Mouse (Mus musculus): ENCODE data around the gene Elmsan1.
"Not testable (repeated sequence)": the region's sequence is repeated elsewhere in the genome, so short reads cannot be mapped to it uniquely, and the experiment has no call there.

The Elmsan1 gene

DNA sequence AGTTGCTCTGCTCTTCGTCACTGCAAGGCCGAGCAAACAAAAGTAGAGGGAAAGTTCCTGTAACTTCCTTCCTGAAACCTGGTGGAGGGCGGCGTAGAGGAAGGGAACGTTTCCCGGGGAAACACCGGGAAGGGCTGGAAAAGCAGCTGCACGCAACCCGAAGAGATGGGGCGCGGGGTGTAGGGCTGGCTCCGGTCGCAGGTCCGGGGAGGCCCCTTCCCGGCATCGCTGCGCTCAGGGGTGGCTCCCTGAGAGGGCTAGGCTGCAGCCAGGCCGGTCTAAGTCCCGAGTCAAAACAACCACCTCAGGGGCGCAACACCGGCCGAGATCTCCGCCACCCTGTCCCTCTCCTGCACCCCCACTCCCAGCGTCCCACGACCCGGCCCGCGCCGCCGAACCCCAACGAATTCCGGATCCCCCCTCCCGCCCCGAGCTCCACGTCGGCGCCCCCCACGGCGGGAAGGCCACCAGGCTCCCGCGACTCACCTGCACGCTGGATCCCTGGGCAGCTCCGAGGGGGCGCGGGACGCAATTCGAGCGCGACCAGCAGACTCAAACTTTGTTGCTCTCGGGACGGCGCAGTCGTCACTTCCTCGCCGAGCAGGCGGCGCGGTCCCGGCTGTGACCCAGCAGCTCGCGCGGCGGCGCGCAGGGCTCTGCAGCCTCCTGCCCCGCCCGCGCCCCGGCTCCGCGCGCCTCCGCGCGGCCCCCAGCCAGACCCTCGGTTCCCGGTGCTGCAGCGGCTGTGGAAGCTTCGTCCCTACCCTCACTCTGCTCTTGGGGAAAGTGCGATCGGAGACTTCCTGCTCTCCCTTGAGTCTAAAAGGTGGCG is at the start of gene Elmsan1:
TSS of gene Elmsan1 (minus strand) at position 593 of the 832 bp plus-strand sequence.
- peak; percentile 67 for DNase-seq (ENCODE audit: low spot score)

DNA sequence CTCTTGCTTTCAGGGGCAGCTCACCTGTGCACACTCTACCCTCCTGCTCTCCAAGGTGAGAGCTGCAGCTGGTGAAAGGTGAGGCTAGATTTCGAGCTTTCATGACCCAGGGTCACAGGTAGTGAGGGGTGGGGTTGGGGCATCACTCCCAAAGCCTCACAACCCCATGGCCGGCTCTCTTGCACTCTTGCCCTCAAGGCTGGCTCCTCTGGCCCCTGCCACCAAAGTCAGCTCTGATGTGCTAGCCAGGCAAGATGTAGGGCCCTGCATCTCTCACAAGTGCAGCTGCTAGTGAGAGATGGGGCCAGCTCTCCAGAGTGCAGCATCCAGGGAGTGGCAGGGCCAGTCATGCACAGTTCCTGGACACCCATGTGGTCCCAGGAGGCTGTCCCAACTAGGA is 48.6 kb upstream of the Elmsan1 start:
- no peak for DNase-seq (ENCODE audit: low spot score)

DNA sequence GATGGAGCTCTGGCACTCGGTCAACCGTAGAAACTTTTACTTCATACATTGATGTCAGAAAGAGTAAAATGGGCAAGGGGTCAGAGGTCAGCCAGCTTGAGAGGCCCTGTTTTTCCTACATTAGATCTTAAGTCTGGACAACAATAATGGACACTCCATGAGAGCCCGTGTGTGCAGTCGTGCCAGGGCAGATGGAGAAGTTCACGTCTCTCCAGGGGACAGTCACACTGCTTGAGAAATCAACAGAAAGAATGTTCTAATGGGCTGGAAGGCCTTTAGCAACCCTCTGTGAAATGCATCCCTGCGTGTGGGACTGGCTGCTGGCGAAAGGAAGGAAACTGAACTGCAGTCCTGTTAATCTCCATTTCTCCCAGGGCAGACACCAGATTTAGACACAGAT is 41.7 kb upstream of the Elmsan1 start:
- DNase-seq (ENCODE audit: low spot score): no peak

DNA sequence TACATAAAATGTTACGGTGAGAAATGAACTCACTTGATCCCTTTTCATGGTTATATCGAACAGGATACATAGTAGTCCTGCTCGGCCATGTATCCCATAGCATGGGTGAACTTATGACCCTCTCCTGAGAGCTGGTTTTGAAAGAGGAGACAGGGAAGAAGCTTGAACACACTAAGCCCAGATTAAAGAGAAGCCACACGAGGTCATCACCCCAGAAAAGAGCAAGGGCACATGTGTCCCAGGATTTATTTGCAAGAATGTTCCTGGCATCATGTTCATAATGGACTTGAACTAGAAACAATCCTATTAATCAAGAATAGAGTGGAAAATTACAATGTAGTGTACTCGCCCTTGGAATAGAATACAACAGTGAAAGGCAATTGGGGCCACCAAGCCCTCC is 36.2 kb upstream of the Elmsan1 start:
- DNase-seq (ENCODE audit: low spot score): no peak

DNA sequence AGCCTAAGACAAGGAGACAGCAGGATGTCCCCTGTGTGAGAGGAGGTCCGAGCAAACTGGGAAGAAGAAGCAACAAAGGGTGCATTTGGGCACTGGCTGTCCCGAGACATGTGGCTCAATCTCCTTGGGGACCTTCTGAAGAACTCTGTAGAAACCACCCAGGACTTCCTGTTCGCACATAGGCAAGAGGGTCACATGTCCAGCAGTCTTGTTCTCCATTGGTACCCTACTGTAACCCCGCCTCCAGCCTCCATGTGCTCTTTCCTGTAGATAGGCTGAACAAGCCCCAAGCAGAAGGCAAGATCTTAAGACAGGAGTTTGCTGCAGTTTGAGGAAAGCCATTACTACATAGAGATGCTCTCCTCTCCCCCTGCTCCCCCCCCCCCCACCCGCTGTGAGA is 34.1 kb upstream of the Elmsan1 start:
- DNase-seq (ENCODE audit: low spot score): no peak

DNA sequence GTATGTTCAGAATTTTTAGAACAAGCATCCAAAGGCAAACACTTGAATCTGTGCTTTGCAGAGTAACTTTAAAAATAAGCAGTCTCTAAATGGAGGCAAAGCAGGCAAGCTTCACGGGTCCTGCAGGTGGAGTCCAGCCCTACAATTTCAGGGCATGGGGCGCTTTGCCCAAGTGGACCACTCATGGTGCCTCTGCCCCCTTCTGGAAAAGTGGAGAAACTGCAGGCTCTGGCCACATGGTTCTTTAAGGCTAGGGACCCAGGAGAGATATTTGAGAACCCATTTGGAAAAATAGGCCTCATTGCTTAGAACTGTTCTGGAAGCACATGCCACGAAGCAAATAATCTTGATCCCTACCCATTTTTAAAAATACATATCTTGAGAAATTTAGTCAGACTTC is 30.5 kb upstream of the Elmsan1 start:
- DNase-seq (ENCODE audit: low spot score): peak; percentile 27

DNA sequence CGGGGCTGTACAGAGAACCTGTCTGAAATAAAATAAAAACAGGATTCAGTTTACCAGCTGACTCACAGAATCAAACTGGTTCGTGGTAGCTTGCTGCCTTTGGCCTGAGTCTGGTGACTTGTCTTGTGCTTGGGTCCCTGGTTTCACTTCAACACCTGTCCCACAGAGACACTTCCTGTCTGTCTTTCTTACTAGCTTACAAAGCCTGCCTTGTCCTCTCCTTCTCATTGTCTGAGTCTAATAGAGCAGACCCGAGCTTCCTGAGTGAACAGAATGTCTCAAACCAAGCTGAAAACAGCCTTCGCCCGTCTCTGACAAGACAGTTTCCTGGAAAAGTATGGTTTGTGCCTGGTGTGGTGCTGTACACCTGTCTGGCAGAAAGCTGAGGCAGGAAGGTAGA is 27.0 kb upstream of the Elmsan1 start:
- no peak for DNase-seq (ENCODE audit: low spot score)

DNA sequence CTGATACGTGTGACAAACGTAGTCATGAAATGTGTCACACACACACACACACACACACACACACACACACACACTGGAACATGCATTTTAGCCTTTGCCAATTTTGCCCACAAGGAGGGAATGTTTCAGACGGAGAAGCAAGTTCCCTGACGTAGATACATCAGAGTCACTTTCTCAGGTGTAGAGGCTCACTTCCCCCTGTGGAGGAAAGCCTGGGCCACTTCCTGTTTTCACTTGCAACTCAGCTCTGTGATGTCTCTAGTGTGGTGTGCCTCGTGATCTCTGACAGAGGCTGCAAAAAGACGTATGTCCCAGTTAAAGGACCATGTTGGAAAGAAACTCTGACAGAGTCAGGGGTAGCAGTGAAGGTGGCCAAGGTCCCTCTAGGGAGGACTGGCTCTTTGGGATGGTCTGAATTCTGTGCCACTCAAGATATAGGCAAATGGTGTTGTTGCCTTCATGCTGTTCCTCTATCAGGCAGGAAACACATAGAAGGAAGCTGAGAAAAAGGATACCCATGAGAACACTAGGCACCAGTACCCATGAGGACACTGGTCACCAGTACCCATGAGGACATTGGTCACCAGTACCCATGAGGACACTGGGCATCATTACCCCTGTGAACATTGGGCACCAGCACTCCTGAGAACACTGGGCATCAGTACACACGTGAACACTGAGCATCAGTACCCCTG is 24.5 kb upstream of the Elmsan1 start:
- no peak for DNase-seq (ENCODE audit: low spot score)

DNA sequence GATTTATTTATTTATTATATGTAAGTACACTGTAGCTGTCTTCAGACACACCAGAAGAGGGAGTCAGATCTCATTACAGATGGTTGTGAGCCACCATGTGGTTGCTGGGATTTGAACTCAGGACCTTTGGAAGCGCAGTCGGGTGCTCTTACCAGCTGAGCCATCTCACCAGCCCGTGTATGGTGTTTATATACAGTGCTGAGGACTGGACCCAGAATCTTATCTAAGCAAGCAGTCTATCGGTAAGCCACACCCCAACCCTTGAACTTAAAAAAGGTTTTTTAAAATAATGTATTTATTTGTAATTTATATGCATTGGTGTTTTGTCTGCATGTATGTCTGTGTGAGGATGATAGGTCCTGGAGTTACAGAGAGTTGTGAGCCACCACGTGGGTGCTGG is 18.4 kb upstream of the Elmsan1 start:
- DNase-seq (ENCODE audit: low spot score): not testable (repeated sequence)

DNA sequence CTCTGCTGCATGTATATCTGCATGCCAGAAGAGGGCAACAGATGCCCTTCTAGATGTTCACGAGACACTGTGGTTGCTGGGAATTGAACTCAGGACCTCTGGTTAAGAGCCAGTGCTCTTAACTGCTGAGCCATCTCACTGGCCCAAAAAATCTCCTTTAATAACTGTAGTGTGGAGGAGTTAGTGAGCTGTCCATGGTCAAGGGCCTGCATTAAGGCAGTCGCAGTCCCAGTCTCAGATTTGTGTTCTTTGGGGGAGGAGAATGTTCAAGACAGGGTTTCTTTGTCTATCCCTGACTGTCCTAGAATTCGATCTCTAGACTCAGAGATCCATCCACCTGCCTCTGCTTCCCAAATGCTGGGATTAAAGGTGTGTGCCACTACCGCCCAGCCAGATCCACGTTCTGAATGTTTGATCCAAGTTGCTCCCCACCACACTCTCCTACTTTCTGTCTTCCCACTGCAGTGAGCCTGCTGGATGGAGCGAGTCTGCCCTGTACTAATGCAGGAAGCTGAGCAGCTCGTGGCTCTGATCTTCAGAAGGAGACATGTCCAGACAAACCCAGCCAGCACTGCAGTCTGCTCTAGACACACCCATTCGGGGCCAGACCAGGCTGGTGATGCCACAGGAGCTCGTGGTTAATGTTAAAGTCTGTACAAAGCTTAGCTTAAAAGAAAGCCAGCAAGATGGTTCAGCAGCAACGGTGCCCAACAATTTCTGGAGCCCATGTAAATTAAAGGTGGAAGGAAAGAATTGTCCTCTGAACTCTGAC is 17.5 kb upstream of the Elmsan1 start:
- no peak for DNase-seq (ENCODE audit: low spot score)

DNA sequence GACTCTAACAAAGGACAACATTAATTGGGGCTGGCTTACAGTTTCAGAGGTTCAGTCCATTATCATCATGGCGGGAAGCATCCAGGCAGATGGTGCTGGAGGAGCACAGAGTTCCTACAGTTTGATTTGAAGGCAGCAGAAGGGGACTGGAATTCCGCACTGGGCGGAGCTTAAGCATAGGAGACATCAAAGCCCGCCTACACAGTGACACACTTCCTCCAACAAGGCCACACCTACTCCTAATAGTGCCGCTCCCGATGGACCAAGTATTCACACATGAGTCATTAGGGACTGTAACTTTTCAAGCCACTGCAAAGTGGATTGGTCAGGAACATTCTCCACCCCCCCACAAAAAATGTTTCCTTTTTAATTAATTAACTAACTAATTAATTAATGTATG is 16.9 kb upstream of the Elmsan1 start:
- no peak for DNase-seq (ENCODE audit: low spot score)

DNA sequence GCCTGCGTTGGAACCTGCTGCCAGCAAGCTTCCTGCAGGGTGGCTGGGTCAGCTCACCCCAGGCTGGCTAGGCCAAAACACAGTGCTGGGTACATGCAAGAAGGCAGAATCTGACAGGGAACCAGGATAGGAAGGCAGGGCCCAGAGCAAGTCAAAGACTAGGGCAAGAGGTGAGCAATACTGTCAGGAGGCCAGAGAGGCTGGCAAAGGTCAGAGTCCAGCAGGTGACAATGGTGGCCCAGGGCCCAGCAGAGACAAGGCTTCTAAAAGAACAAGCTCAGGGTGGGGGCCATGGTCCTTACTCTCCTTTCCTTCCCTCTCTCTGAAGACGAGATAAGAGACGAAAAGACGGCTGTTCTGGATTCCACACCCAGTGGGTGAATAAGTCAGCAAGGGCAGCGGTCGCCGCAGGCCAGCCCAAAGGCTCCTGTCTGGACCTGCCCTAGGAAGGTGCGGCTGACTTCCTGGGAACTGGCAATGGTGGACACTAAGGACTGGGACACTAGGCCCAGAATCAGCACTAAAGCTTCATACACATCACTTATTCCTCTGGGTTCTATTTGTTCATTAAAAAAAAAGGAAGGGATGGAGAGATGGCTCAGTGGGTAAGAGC is 14.9 kb upstream of the Elmsan1 start:
- DNase-seq (ENCODE audit: low spot score): no peak

DNA sequence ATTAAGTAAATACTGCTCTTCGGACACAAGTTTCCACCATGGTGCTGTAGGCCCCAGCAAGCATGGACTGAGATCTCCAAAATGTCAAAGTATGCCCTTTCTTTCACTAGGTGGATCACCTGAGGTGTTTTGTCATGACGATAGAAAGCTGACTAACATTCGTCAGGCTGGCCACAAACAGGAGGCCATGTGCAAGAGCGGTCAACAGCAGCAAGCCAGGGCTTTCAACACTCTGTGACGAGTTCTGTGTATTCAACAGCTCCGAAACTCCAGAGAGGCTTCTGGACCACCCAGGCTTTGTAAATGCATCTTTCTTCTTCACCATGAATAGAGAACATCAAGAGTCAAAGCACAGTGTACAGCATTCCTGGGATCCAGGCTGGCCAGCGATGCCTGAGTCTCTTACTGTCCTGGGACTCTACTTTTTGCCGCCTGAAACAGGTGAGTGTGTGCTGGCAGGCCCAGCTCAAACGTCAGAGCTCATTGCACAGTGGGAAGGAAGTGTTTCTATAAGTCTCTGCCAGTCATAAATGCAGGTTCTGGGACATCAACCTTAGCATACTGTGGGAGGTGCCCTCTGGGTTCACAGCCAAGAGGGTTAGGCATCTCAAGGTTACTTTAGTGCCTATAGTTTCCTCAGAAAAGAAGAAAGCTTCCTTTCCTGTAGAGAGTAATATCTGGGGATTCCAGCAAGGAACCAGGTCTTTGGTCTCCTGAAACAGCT is 7.6 kb upstream of the Elmsan1 start:
- no peak for DNase-seq (ENCODE audit: low spot score)

DNA sequence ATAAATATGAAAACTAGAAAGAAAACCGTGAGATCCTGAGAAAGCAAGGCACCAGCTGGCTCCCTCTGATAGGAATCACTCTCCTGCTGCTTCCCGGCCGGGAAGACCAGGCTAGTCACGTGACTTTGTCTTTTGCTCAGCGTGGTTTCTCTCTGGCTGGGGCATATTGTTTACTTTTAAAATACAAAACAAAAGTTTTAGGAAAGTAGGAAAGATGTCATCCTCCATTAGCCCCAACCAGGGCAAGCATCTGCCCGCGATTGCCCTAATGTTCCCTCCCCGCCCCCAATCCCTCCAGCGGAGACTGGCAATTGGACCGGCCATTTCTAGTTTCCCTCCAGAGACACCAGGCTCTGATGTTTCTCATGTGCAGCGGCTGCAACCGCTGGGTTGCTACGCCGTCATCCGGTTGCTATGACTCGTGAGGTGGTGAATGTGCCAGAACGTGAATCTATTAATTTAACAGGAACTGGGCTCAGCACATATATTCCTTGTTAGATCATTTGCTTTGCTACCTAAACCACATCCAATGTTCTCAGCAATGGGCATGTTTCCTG is 3.8 kb upstream of the Elmsan1 start:
- DNase-seq (ENCODE audit: low spot score): peak; percentile 59

DNA sequence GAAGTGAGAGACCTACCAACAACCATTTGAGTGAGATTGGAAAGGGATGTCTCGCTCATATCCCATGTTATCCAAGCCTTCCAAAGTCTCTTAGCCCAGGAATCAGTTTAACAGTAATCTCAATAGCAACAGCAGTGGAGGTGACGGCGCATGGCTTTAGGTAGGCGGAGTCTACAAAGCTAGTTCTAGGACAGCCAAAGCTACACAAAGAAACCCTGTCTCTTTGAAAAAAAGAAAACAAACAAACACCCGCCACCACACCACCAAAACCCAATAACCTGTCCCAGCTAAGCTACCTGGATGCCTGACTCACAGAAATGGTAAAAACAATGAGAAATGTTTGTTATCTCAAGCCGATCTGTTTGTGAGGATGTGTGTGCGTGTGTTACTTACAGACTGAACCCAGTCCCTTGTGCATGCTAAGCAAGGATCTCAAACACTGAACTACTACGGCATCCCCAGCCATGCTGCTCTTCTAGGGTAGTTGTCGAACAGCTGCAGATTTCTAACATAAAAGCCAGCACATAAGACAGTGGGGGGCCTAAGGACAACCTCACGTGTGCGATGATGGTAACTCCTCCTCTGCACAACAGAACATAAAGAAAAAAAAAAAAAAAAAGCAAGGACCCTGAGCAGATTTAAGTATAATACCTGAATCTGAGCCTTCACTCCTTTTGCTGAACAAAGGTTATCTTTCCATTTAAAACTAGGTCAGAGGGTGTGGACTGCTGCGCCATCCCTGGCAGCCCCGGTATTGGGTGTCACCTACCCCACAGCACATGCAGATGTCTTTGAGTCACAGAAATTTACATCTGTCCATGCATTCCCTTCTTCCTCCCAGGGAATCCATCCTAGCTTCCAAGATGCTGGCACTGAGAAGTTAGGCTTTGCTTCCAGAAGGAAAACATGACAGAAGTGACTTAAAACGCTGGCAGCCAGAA is 2.5 kb upstream of the Elmsan1 start:
- DNase-seq (ENCODE audit: low spot score): no peak

DNA sequence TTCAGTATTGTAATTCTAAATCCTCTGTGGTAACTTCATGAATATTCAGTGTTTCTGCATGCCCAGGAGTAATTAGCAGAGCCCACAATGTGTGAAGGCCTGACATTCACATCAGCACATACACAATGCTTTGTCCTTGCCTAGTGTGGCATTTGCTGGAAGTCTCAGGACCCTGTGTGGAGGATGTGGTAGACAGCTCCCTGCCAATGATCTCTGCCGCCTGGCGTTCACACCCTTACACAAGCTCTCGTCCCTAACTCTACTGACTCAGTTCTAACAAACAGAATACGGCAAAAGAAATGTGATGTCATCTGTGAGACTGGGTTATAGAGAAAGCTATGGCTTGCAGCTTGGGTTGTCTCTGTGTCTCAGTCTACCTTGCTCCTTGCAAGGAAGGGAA is 1.8 kb upstream of the Elmsan1 start:
- DNase-seq (ENCODE audit: low spot score): no peak

DNA sequence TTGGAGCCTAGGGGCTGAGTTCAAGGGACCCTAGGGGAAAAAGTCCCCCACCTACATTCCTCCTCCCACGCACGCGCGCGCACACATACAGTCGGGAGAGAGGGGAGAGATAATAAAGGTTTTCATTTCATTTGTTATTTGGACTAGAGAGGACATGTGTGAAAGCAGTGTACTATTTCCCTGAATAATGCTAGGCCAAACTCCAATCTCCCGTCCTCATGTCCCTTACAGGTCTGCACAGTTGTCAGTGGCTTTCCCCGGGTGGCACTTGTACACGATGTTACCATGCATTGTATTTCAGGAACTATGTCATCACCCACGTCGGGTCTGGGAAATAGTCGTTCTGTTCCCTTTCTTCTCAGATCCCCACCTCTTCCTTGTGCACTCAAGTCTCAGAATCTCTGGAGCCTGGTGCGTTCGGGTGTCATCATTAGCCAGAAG is 460 bp upstream of the Elmsan1 start:
- DNase-seq (ENCODE audit: low spot score): no peak

DNA sequence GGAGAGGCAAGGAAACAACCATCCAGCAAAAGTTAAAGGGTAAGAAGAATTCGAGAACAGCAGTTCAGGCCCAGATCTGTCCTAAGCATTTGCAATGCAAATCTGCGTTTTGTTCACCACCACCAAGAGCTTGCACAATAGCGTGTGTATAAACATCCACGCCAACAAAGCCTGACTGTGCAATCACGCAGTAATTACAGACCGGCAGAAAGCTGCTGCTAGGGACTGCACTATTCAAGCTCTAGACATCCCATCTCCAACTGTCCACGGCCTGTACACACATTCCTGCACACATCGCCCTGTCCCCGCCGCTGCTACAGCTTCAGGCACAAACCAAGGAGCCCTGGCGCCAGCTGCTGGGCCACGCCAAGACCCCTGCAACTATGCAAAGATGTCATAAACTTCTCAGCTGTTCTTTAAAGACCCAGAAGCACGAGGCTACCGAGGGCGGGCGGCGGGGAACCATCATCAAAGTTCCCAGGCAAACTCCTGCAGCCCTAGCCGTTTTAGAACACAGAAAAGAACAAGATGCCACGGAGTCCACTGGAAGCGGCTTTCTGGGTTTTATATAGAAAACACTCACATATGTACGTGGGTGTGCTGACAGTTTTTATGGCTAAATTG is 1.1 kb downstream of the Elmsan1 start:
- DNase-seq (ENCODE audit: low spot score): peak; percentile 60

DNA sequence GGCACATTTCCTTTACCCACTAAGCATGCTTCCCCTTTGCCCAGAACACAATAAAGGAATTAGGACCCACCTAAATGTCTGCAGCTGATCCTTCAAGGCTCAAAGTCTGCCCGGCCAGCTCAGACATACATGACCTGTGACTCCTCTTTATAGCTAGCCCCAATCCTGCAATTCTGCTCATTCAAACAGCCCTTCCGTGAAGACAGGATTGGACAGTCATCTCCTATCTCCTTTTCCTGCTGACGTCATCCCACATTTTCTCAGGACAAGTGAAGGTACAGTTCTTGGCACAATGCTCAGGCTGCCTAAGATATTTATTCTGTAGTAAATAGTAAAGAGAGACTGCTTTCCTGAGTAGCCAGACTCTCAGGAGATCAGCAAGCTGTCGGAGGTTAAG is 1.6 kb downstream of the Elmsan1 start:
- DNase-seq (ENCODE audit: low spot score): no peak

Measured in yolk sac, embryonic 10.5 days (tissue).